Mouse (Mus musculus): ENCODE measurements around the gene Rusc2.

GRCm38 (mm10) chr4:43419801-43420281, 38.1 kb downstream of the Rusc2 start:
- TF ChIP-seq CTCF (IDR thresholded peaks at IDR 0.05; ENCODE audit: insufficient read depth, low read length) = no peak
- TF ChIP-seq POLR2A (IDR thresholded peaks at IDR 0.05; ENCODE audit: borderline replicate concordance, extremely low read depth, low read depth, low read length) = no peak
